Mouse (Mus musculus) lung, embryonic 15.5 days (tissue): ENCODE data around the gene Afp. TPM values are rescaled to one million over a fixed set of nuclear protein-coding genes. Genes with fewer than 3 reads are reported as not detected.

Experiments used
- ATAC-seq: fragments of 200-750 bp; cut with Nextera tagmentation; 2 replicates; pipeline ENCODE4 v1.8.0; 2017; ENCODE audit warnings: moderate number of reproducible peaks, borderline replicate concordance; ENCODE audit not compliant: low FRiP score, low TSS enrichment; ENCODE audit errors: extremely low read depth
- H3K27ac ChIP-seq: fragments of 300-500 bp; sonication (generic); 2 replicates; pipeline ENCODE4 v1.5.1; 2015; ENCODE audit warnings: moderate library complexity, mild to moderate bottlenecking, inconsistent platforms
- H3K27me3 ChIP-seq: fragments of 300-500 bp; sonication (generic); 2 replicates; pipeline ENCODE4 v1.6.1; 2015; ENCODE audit warnings: inconsistent platforms
- H3K36me3 ChIP-seq: fragments of 300-500 bp; sonication (generic); 2 replicates; pipeline ENCODE4 v1.6.1; 2015; ENCODE audit warnings: inconsistent platforms
- H3K4me1 ChIP-seq: fragments of 300-500 bp; sonication (generic); 2 replicates; pipeline ENCODE4 v1.6.1; 2015; ENCODE audit warnings: inconsistent platforms
- H3K4me2 ChIP-seq: fragments of 300-500 bp; sonication (generic); 2 replicates; pipeline ENCODE4 v1.6.1; 2015; ENCODE audit warnings: inconsistent platforms, mild to moderate bottlenecking, moderate library complexity
- H3K4me3 ChIP-seq: fragments of 300-500 bp; sonication (generic); 2 replicates; pipeline ENCODE4 v1.5.1; 2015; ENCODE audit warnings: mild to moderate bottlenecking, inconsistent platforms
- H3K9ac ChIP-seq: fragments of 300-500 bp; sonication (generic); 2 replicates; pipeline ENCODE4 v1.6.1; 2015; ENCODE audit warnings: inconsistent platforms
- H3K9me3 ChIP-seq: fragments of 300-500 bp; sonication (generic); 2 replicates; pipeline ENCODE4 v1.6.1; 2016; ENCODE audit warnings: inconsistent platforms
- WGBS: fragments of 180-500 bp; shearing (Covaris S2); methylation state at CpG from one replicate; pipeline ENCODE4 v1.1.7; 2015; 5-methylcytosine and 5-hydroxymethylcytosine counted together
- polyA plus RNA-seq: library from polyadenylated mRNA; unstranded; fragments of >200 nt; fragmentation: Nextera tagmentation; extraction: Ambion mirVana; gene quantifications from 2 replicates; pipeline ENCODE4 v1.2.1, GENCODE M21; 2015

Gene Afp
- polyA plus RNA-seq, 1 experiment from 2014 or later = 12.8 TPM

- WGBS = 52% methylated on average over 7 of the region's 7 CpGs
- no peak for ATAC-seq
- no peaks in the 10 kb centered on the region for H3K9me3 ChIP-seq
- H3K4me2 ChIP-seq = no peak overlapping the region
- no peaks in the 10 kb centered on the region for H3K36me3 ChIP-seq
- no peak overlapping the region for H3K27ac ChIP-seq
- H3K27me3 ChIP-seq = no peaks in the 10 kb centered on the region
- no peak overlapping the region for H3K4me3 ChIP-seq
- no peaks in the 10 kb centered on the region for H3K4me1 ChIP-seq
- no peak overlapping the region for H3K9ac ChIP-seq
Observed at GRCm38 (mm10) chr5:90477308-90478140, 13.0 kb upstream of the Afp start.

GRCm38 (mm10) chr5:90478886-90479285 is 11.7 kb upstream of the Afp start:
- no peaks in the 10 kb centered on the region for H3K9me3 ChIP-seq
- ATAC-seq = no peak
- H3K4me3 ChIP-seq = no peak overlapping the region
- no peaks in the 10 kb centered on the region for H3K27me3 ChIP-seq
- H3K9ac ChIP-seq = no peak overlapping the region
- no peak overlapping the region for H3K4me2 ChIP-seq
- no peaks in the 10 kb centered on the region for H3K4me1 ChIP-seq
- 89% methylated on average over 1 of the region's 1 CpGs for WGBS
- no peaks in the 10 kb centered on the region for H3K36me3 ChIP-seq
- H3K27ac ChIP-seq = no peak overlapping the region

- H3K4me2 ChIP-seq = no peak overlapping the region
- ATAC-seq = no peak
- H3K27ac ChIP-seq = no peak overlapping the region
- no peaks in the 10 kb centered on the region for H3K4me1 ChIP-seq
- WGBS = 69% methylated on average over 7 of the region's 7 CpGs
- no peaks in the 10 kb centered on the region for H3K9me3 ChIP-seq
- no peaks in the 10 kb centered on the region for H3K36me3 ChIP-seq
- H3K9ac ChIP-seq = no peak overlapping the region
- H3K27me3 ChIP-seq = no peaks in the 10 kb centered on the region
- no peak overlapping the region for H3K4me3 ChIP-seq
Observed at GRCm38 (mm10) chr5:90485597-90485996, 4.9 kb upstream of the Afp start.

- Histone ChIP-seq H3K9me3 (no peaks in the 10 kb centered on the region), H3K36me3 (no peaks in the 10 kb centered on the region), H3K27me3 (no peaks in the 10 kb centered on the region), H3K4me3 (no peak overlapping the region), H3K9ac (no peak overlapping the region), H3K4me1 (no peaks in the 10 kb centered on the region), H3K27ac (no peak overlapping the region), H3K4me2 (no peak overlapping the region)
- no peak for ATAC-seq
- WGBS = 67% methylated on average over 7 of the region's 7 CpGs
Observed at GRCm38 (mm10) chr5:90488323-90488722, 2.2 kb upstream of the Afp start.

- no peak overlapping the region for H3K9ac ChIP-seq
- no peak overlapping the region for H3K4me2 ChIP-seq
- H3K27ac ChIP-seq = no peak overlapping the region
- no peaks in the 10 kb centered on the region for H3K27me3 ChIP-seq
- no peaks in the 10 kb centered on the region for H3K4me1 ChIP-seq
- 62% methylated on average over 9 of the region's 9 CpGs for WGBS
- no peak for ATAC-seq
- H3K9me3 ChIP-seq = no peaks in the 10 kb centered on the region
- no peak overlapping the region for H3K4me3 ChIP-seq
- no peaks in the 10 kb centered on the region for H3K36me3 ChIP-seq
Observed at GRCm38 (mm10) chr5:90492440-90492839, 1.9 kb downstream of the Afp start.

- Histone ChIP-seq H3K9me3 (no peaks in the 10 kb centered on the region), H3K27me3 (no peaks in the 10 kb centered on the region), H3K27ac (no peak overlapping the region), H3K4me3 (no peak overlapping the region), H3K9ac (no peak overlapping the region), H3K36me3 (no peaks in the 10 kb centered on the region), H3K4me2 (no peak overlapping the region), H3K4me1 (no peaks in the 10 kb centered on the region)
- ATAC-seq = no peak
- WGBS = 86% methylated on average over 4 of the region's 4 CpGs
Observed at GRCm38 (mm10) chr5:90494308-90494707, 3.8 kb downstream of the Afp start.

- 51% methylated on average over 7 of the region's 7 CpGs for WGBS
Observed at GRCm38 (mm10) chr5:90499509-90499908, 9.0 kb downstream of the Afp start.

GRCm38 (mm10) chr5:90500714-90501113 is 10.2 kb downstream of the Afp start:
- Histone ChIP-seq H3K9me3 (no peaks in the 10 kb centered on the region), H3K27me3 (no peaks in the 10 kb centered on the region), H3K4me3 (no peak overlapping the region), H3K4me1 (no peaks in the 10 kb centered on the region), H3K27ac (no peak overlapping the region), H3K36me3 (no peaks in the 10 kb centered on the region), H3K4me2 (no peak overlapping the region), H3K9ac (no peak overlapping the region)
- no peak for ATAC-seq
- WGBS = 4% methylated on average over 6 of the region's 6 CpGs

More at GRCm38 (mm10) chr5:90499509-90499908, 9.0 kb downstream of the Afp start:
- Histone ChIP-seq H3K27me3 (no peaks in the 10 kb centered on the region), H3K4me2 (no peak overlapping the region), H3K4me3 (no peak overlapping the region), H3K9me3 (no peaks in the 10 kb centered on the region), H3K9ac (no peak overlapping the region), H3K36me3 (no peaks in the 10 kb centered on the region), H3K27ac (no peak overlapping the region), H3K4me1 (no peaks in the 10 kb centered on the region)
- ATAC-seq = no peak

- Histone ChIP-seq H3K9me3 (no peaks in the 10 kb centered on the region), H3K9ac (no peak overlapping the region), H3K27me3 (no peaks in the 10 kb centered on the region), H3K4me3 (no peak overlapping the region), H3K4me1 (no peaks in the 10 kb centered on the region), H3K27ac (no peak overlapping the region), H3K36me3 (no peaks in the 10 kb centered on the region), H3K4me2 (no peak overlapping the region)
- 77% methylated on average over 5 of the region's 5 CpGs for WGBS
- no peak for ATAC-seq
Observed at GRCm38 (mm10) chr5:90501752-90502151, 11.2 kb downstream of the Afp start.

GRCm38 (mm10) chr5:90504742-90505141 is 14.2 kb downstream of the Afp start:
- no peak overlapping the region for H3K4me2 ChIP-seq
- H3K36me3 ChIP-seq = no peaks in the 10 kb centered on the region
- no peak for ATAC-seq
- H3K27ac ChIP-seq = no peak overlapping the region
- H3K27me3 ChIP-seq = no peaks in the 10 kb centered on the region
- no peak overlapping the region for H3K4me3 ChIP-seq
- no peaks in the 10 kb centered on the region for H3K9me3 ChIP-seq
- WGBS = 62% methylated on average over 11 of the region's 11 CpGs
- no peak overlapping the region for H3K9ac ChIP-seq
- H3K4me1 ChIP-seq = no peaks in the 10 kb centered on the region

GRCm38 (mm10) chr5:90506507-90506906 is 16.0 kb downstream of the Afp start:
- 54% methylated on average over 2 of the region's 2 CpGs for WGBS
- Histone ChIP-seq H3K27me3 (no peaks in the 10 kb centered on the region), H3K4me3 (no peak overlapping the region), H3K4me2 (no peak overlapping the region), H3K36me3 (no peaks in the 10 kb centered on the region), H3K27ac (no peak overlapping the region), H3K9ac (no peak overlapping the region), H3K9me3 (no peaks in the 10 kb centered on the region), H3K4me1 (no peaks in the 10 kb centered on the region)
- no peak for ATAC-seq

GRCm38 (mm10) chr5:90507411-90507949 is 16.9 kb downstream of the Afp start:
- WGBS = 63% methylated on average over 13 of the region's 13 CpGs
- no peak for ATAC-seq
- Histone ChIP-seq H3K4me1 (no peaks in the 10 kb centered on the region), H3K9me3 (no peaks in the 10 kb centered on the region), H3K4me2 (no peak overlapping the region), H3K4me3 (no peak overlapping the region), H3K36me3 (no peaks in the 10 kb centered on the region), H3K27ac (no peak overlapping the region), H3K9ac (no peak overlapping the region), H3K27me3 (no peaks in the 10 kb centered on the region)
